ENCODE assay signal across 9 mouse cellular contexts in the genomic region with DNA sequence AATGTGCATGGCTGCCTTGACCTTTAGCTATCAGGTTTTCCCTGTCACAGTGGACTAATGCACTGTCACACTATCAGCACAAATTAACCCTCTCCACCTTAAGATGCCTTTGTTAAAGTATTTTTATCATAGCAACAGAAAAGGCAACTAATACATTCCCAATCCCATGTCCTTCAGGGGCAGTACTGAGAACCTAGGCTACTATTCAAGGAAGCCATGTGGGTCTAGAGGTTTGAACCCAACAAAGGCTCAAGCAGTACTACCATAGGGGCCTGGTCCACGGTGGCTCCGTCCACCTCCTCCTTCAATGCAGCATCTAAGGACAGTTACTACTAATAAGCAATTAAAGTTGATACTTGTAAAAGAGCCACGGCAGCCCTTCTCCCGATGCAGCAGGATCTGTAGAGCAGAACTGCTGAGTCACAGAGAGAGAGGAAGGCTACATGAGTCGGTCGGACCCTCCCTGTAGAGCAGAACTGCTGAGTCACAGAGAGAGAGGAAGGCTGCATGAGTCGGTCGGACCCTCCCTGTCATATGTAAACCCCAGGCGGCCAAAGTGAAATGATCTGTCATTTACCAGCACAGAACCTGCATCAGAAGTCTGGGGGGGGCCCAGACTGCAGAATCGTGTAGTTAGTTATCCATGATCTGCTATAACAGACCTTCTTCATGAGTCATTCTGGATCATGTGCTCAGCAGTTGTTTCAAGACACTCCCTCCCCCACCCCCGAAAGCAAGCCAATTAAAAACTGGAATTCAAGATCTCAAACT. TPM values are rescaled to one million over a fixed set of nuclear protein-coding genes. Genes with fewer than 3 reads are reported as not detected.
DNase-seq lines count a peak whose midpoint lies in the region; ATAC-seq and TF ChIP-seq lines count a peak whose summit lies in the region.
"Had no signal": no experiment of that assay in that cellular context is flagged by ENCODE, and none has a peak within 500 bp of the region (broad histone marks: within the 10 kb centered on the region; RNA-seq: fewer than 3 reads in every experiment).

No protein-coding gene starts in this region.

- H3K4me1 ChIP-seq in kidney, embryonic 14.5 days (ENCODE audit: control insufficient read depth, insufficient read depth, low read length) = no peaks in the 10 kb centered on the region
- peaks cover 6% of the 10 kb centered on the region; the same call in 1 of the 2 replicates for H3K4me1 ChIP-seq in forebrain, postnatal 0 days (ENCODE audit: insufficient read depth)

- H3K27ac ChIP-seq in kidney, embryonic 14.5 days (ENCODE audit: low read depth, low read length) = no peak overlapping the region
- no peak overlapping the region for H3K27ac ChIP-seq in forebrain, postnatal 0 days (ENCODE audit: low read depth, low read length)

- H3K27me3 ChIP-seq in kidney, embryonic 14.5 days (ENCODE audit: control insufficient read depth, insufficient read depth, low read length) = no peaks in the 10 kb centered on the region
- H3K27me3 ChIP-seq in forebrain, postnatal 0 days (ENCODE audit: insufficient read depth, low read length) = peaks cover 3% of the 10 kb centered on the region; the same call in 1 of the 2 replicates
- no peaks in the 10 kb centered on the region for H3K27me3 ChIP-seq in myocyte (ENCODE audit: control insufficient read depth, insufficient read depth, insufficient read length)

- ATAC-seq in kidney, embryonic 14.5 days (ENCODE audit: low FRiP score, low TSS enrichment) = 0 out of 2 replicates have a peak, but pooled peaks have one; percentile 24
- ATAC-seq in forebrain, postnatal 0 days = peak; percentile 64; the same call in 1 of the 2 replicates

- H3ac ChIP-seq in myocyte (ENCODE audit: control insufficient read depth, insufficient read length) = no peak overlapping the region

- no peaks in the 10 kb centered on the region for H3K79me2 ChIP-seq in myocyte (ENCODE audit: control insufficient read depth, insufficient read depth)

- DNase-seq in kidney, adult 11 months = no peak
- DNase-seq in adipocyte (ENCODE audit: low spot score) = peak; percentile 9
- DNase-seq in forebrain, postnatal 0 days = no peak
- DNase-seq in layer of hippocampus, adult 9-10 months (ENCODE audit: low spot score) = peak; percentile 35
- no peak for DNase-seq in kidney, adult 9 months
- no peak for DNase-seq in thymus, postnatal 4 days

- H3K9me3 ChIP-seq in kidney, embryonic 14.5 days (ENCODE audit: control insufficient read depth, low read length) = no peaks in the 10 kb centered on the region
- no peaks in the 10 kb centered on the region for H3K9me3 ChIP-seq in forebrain, postnatal 0 days (ENCODE audit: low read length)

- no peak for TF ChIP-seq POLR2A in myocyte (IDR thresholded peaks at IDR 0.05; ENCODE audit: insufficient read length, low read depth)

- H3K36me3 ChIP-seq in kidney, embryonic 14.5 days (ENCODE audit: control insufficient read depth, insufficient read depth, low read length) = no peaks in the 10 kb centered on the region
- H3K36me3 ChIP-seq in forebrain, postnatal 0 days (ENCODE audit: insufficient read depth) = peaks cover 23% of the 10 kb centered on the region
- H3K36me3 ChIP-seq in myocyte (ENCODE audit: control insufficient read depth, insufficient read depth) = no peaks in the 10 kb centered on the region

- H3K4me3 ChIP-seq in kidney, embryonic 14.5 days (ENCODE audit: low read length) = no peak overlapping the region
- no peak overlapping the region for H3K4me3 ChIP-seq in forebrain, postnatal 0 days (ENCODE audit: low read depth, low read length)
- peak overlapping the region; percentile 11 for H3K4me3 ChIP-seq in myocyte

- no peak overlapping the region for H3K4me2 ChIP-seq in kidney, embryonic 14.5 days (replicated peaks; ENCODE audit: low read depth, low read length)
- H3K4me2 ChIP-seq in forebrain, postnatal 0 days (ENCODE audit: low read depth) = no peak overlapping the region
- peak overlapping the region; percentile 82 for H3K4me2 ChIP-seq in myocyte (ENCODE audit: low read depth)

- TF ChIP-seq CTCF in forebrain, postnatal 0 days (IDR thresholded peaks at IDR 0.05; ENCODE audit: low read depth) = no peak

- WGBS in kidney, embryonic 14.5 days = 69% methylated on average over 11 of the region's 11 CpGs
- 34% methylated on average over 11 of the region's 11 CpGs for WGBS in forebrain, postnatal 0 days

- no peak overlapping the region for H3K9ac ChIP-seq in kidney, embryonic 14.5 days (ENCODE audit: low read depth, low read length)
- H3K9ac ChIP-seq in forebrain, postnatal 0 days = no peak overlapping the region

TF ChIP-seq in myocyte, 11 proteins besides CTCF, POLR2A, EP300 and RAD21:
- peak; percentile 85 for TF ChIP-seq USF1 (IDR thresholded peaks at IDR 0.05; ENCODE audit: low read depth)
- no peak for TF ChIP-seq MAX (IDR thresholded peaks at IDR 0.05; ENCODE audit: low read depth)

RNA-seq across cellular contexts. Expression of gene Hspa12a, which starts 35.1 kb away (rescaled TPM):
- polyA plus RNA-seq in kidney, embryonic 14.5 days (2014; fragmentation: Nextera tagmentation; extraction: Ambion mirVana) = 8.1 and 9.5 TPM in 2 replicates
- 53.7 and 75.8 TPM in 2 replicates for total RNA-seq in forebrain, postnatal 0 days (2014; rRNA removed)
- polyA plus RNA-seq in forebrain, postnatal 0 days (2015; fragmentation: Nextera tagmentation; extraction: Ambion mirVana) = 45.5 and 52.6 TPM in 2 replicates
- 6.6 TPM for polyA plus RNA-seq in myocyte (2012; fragmentation: generic; extraction: Trizol)

RNA-seq across cellular contexts. Expression of gene Eno4, which starts 35.4 kb away (rescaled TPM):
- 0.54 and 0.70 TPM in 2 replicates for polyA plus RNA-seq in kidney, embryonic 14.5 days (2014; fragmentation: Nextera tagmentation; extraction: Ambion mirVana)
- total RNA-seq in forebrain, postnatal 0 days (2014; rRNA removed) = 0.92 and 2.0 TPM in 2 replicates
- 1.0 and 2.0 TPM in 2 replicates for polyA plus RNA-seq in forebrain, postnatal 0 days (2015; fragmentation: Nextera tagmentation; extraction: Ambion mirVana)
- 0.13 TPM for polyA plus RNA-seq in myocyte (2012; fragmentation: generic; extraction: Trizol)
- total RNA-seq: liver, adult 2 months had no signal
- polyA plus RNA-seq: liver, adult 2 months had no signal

Comparison
In these comparisons a context has a peak if more than half of its experiments do, and no peak if none do; other contexts are left out.
1. DNase-seq: peak in adipocyte (single experiment) and layer of hippocampus, adult 9-10 months (single experiment); none in kidney, adult 11 months (single experiment), forebrain, postnatal 0 days (single experiment), kidney, adult 9 months (single experiment) and thymus, postnatal 4 days (single experiment).